Mouse (Mus musculus): ENCODE measurements at regions not wholly inside any gene's neighbourhood (a gene's known extent, or its start where the extent isn't known, plus 50 kb on each side); places are given as distances from the start of the nearest gene placed in this dataset.
A peak's percentile ranks its signal among the peaks of the same experiment; 100 is the strongest.

DNA sequence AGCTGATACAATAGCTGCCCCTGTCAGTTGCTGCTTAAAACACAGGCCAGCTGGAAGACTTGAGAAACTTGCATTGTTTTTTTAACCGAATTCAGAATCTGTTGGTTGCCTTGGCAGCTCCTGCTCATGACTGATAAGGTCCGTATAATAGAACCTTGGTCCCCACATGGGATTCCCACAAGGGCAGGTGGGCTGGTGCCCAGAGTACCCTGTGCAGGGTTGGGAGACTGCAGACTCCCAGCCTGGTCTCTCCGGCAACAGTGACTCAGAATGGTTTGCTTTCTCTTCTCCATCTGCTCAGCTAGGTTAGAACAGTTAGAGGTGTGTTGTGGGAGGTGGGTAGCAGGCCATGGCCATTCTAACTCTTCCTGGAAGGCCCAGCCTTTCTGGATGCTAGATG lies 139.4 kb upstream of the Cxcr4 start:
- DNase-seq (ENCODE audit: low spot score), result no peak

DNA sequence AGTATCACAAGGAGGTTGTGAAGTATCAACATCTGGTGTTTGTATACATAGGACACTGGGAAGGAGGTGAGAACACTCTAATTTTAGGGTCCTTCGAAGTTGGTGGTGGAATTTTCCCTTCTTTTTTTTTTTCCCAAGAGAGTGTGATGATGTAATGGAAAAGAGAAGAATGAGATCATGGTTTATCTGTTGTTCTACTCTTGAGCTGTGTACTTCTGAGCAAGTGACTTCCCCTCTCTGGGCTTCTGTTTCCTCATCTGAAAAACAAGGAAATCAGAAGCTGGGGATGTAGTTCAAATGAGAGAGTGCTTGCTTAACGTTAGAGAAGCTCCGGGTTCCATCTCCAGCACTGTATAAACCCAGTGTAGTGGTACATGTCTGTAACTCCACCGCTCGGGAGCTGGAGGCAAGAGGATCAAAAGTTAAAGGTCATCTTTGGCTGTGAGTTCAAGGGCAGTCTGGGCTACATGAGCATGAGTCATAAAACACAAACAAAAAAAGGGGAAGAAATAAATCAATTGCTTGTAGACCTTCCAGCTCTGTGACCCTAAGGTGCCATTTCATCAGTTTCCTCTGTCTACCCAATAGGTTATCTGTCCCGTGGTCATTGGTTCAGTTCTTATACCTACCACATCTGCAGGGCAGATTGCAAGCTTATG lies 132.5 kb upstream of the Cxcr4 start:
- no peak for DNase-seq (ENCODE audit: low spot score)

DNA sequence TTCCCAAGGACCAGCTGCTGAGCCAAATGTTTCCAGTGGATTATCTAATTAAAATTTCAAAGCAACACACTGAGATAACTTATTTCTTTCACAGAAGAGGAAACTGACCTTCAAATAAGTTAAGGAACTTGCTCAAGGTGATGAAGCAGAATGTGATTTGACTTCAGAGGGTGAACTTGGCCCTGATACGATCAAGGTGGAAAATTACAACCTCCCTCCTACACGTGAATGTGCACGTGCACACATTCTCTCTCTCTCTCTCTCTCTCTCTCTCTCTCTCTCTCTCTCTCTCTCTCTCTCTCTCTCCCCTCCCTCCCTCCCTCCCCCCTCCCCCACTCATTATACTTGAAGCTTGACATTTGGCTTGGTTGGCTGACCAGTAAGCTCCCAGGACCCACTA lies 131.8 kb upstream of the Cxcr4 start:
- no peak for DNase-seq (ENCODE audit: low spot score)

DNA sequence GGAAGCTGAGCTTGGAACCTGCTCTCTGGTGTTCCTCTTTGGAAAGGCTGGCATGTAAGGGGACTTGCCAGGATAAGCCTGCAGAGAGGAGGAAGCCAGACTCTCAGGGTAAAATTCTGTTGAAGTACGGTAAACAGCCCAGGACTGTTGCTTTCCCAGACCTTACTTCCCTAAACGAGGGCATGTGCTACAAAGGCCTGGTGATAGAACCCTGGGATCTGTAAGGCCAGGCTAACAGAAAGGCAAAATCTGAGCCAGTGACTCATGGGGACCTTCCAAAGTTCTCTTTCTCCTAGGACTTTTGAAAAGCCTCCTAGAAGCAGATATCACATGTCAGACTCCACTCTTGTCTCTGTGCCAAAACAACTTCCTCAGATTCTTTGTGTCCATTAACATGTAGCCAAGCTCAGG lies 130.0 kb upstream of the Cxcr4 start:
- DNase-seq (ENCODE audit: low spot score), result no peak

DNA sequence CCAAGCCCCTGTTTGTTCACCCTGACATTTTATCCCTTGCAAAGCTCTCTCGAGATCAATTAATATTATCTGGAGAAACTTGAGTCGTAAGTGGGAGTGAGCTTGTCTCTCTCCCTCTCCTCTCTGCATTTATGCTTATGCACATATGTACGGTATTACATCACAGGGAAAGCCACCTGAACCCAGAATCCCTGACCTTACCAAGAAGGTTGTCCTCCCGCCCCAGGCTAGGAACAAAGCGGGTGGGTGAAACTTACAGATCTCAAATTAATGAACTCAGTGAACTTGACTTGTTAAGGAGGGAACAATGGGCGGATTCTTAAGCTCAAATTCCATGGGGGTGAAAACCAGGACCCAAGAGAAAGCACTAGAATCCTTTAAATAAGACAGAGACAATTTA lies 122.8 kb upstream of the Cxcr4 start:
- DNase-seq (ENCODE audit: low spot score), result no peak

DNA sequence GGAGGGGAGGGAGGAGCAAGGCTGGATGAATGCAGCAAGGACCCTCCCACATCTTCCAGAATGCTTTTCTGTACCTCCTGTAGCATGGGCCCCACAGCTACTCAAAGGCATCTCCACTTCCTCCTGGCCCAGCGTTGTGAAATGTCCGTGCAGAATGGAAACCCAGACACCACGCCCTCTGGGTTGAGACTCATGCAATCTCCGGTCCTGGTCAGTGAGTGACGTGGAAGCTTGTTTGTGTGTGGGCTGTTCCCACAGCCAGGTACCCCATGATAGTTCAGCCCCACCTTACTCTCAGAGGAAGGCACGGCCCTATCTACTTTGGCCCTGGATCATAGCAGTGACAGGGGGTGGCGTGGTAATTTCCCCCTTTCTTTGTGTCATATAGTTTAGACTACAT lies 120.8 kb upstream of the Cxcr4 start:
- no peak for DNase-seq (ENCODE audit: low spot score)

DNA sequence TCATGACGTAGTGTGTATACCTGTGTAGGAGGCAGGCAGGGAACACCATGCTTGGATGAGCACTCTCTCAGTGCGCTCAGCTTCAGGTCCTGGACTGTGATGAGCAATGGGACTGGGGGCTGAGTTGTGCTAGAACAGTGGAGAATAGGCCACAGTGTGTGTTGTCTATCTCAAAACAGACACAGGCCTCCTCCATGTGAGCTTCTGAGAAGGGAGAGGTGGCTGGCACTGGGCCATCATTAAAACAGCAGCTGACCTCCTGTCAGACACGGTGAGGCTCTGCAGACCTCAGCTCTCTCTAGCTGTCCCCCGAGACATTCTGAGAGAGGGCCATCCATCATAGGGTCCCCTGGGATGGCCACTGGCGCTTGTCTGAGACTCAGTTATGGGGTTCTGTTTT lies 119.0 kb upstream of the Cxcr4 start:
- DNase-seq (ENCODE audit: low spot score), result no peak

DNA sequence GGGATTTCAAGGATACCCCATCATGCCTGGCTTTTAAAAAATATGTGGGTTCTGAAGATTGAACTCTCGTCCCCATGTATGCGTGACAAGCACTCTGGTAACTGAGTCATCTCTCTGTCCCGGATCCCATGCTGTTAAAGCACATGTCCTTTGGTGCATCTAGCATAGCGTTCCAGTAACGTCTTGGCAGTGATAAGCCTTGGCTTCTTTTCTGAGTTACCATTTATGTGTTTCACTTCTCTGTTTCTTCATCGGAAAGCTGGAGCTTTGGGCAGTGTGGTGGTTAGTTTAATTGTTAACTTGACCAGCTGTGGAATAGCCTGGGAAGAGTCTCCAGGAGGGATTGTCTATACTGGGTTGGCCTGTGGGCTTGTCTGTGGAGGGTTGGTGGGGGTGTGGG lies 115.7 kb upstream of the Cxcr4 start:
- DNase-seq (ENCODE audit: low spot score), result no peak

DNA sequence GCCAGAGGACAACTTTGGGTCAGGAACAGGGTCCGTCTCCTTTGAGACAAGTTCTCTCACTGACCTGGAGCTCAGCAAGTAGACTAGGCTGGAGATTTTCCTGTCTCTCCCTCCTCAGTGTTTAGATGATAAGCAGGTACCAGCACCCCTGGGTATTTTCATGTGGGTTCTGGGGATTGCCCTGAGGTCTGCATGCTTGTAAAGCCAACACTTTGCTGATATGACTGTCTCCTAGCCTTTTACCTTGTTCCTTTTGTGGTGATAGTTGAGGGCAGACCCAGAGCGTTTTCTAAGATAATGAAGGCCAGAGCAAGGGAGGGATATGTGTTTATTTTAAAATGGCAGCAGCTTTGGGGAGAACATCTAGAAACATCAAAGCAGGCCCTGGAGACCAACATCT lies 114.1 kb upstream of the Cxcr4 start:
- no peak for DNase-seq (ENCODE audit: low spot score)

DNA sequence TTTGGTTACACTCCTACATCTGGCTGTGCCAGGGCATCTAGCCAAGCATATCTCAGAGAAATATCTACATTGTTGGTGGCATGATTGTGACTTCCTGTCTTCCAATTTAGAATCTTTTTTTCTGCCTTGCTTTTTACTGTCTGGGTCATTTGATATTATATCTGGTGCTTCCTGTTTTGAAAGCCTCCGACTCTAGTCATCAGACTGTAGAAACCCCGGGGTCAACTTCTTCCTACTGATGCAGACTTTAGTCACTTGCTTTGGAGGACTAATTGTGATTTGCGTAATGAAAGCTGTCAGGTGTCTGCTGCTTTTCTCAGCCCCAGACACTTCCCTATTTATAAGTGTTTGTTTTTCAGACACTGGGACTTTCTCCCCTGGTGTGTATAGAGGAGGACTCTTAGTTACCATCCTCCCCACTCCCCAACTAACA lies 113.0 kb upstream of the Cxcr4 start:
- no peak for DNase-seq (ENCODE audit: low spot score)

DNA sequence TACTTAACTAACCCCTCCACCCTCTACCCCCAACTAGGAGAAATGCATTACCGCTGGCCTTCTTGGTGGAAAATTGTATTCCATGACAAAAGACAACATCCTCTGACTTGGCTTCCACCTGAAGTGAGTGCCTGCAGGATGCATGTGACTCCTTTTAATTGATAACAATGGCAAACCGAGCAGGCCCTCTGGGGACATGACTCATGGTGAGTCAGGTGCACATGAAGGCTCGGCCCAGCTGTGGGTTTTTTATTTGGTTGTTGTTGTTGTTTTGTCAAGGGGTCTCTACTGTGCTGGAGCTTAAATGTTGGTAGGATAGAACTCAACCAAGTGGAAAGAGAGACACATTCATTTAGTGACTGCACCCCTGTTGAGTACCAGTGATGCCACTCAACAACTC lies 109.2 kb upstream of the Cxcr4 start:
- DNase-seq (ENCODE audit: low spot score), result no peak

DNA sequence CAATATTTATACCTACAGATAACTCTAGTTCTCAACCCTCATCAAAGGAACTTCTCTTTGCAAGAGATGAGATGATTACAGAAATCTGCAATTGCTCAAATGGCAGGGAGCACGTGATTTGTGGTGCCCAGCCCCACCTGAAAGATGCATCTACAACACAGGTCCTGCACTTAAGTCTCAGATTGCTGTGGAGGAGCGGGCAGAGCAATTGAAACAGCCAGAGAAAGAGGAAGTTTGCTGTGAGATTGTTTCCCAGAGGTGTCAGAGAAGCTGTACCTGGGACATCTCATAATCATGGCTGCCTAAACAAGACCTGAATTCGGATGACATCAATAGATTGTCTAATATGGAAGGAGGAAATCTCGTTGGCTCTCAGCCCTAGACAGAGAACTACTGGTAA lies 105.9 kb upstream of the Cxcr4 start:
- no peak for DNase-seq (ENCODE audit: low spot score)

DNA sequence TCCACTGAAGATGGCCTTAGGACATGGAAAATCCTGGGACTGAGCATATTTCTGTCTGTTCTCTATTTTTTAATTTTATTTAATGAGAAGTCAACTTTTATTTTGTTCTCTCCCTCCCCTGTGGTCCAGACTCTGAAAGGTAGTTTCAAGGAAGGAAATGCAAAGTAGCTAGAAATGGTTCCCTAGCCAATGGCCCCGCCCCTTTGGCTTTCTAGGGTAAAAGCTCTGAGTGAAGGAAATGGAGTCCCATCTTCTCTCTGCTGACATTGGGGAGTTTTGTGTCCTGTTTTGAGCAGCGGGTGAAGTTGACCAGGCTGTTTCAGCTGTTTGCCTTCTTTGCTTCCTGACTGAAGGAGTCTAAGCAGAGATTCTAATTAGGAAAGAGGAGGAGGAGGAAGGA lies 103.8 kb upstream of the Cxcr4 start:
- DNase-seq (ENCODE audit: low spot score), result no peak

DNA sequence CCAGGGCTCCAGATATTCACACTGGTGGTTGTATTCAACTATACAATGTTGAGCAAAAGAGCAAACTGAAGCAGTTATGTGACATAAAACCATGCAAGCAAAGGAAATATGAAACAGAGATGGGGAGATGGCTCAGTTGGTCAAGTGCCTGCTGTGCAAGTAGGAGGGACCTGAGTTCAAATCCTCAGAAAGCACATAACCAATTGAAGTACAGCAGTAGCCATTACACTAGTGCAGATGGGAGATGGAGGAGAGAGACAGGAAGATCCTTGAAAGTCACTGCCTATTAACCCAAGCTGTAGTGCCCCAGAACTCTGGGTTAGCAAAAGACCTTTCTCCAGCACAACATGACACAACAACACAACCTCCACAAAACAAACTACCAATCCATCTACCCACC lies 100.7 kb upstream of the Cxcr4 start:
- no peak for DNase-seq (ENCODE audit: low spot score)

DNA sequence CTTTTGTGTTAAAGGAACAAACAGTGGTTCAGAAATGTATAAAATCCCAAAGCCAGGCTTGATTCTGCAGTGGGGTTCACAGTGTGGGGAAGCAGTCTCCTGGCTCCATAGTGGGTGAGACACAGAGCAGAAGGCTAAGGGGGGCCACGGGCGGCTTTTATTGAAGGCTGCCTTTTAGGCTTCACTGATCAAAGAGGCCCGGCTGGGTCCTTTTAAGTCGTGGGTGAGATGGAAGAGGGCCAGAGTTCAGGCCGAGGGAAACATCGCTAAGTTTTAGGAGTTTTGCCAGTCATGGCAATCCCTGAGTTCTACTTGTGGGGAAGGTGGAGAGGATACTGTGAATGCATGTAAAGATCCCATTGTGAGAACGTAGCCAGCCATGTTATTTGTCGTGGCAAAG lies 100.2 kb upstream of the Cxcr4 start:
- no peak for DNase-seq (ENCODE audit: low spot score)

DNA sequence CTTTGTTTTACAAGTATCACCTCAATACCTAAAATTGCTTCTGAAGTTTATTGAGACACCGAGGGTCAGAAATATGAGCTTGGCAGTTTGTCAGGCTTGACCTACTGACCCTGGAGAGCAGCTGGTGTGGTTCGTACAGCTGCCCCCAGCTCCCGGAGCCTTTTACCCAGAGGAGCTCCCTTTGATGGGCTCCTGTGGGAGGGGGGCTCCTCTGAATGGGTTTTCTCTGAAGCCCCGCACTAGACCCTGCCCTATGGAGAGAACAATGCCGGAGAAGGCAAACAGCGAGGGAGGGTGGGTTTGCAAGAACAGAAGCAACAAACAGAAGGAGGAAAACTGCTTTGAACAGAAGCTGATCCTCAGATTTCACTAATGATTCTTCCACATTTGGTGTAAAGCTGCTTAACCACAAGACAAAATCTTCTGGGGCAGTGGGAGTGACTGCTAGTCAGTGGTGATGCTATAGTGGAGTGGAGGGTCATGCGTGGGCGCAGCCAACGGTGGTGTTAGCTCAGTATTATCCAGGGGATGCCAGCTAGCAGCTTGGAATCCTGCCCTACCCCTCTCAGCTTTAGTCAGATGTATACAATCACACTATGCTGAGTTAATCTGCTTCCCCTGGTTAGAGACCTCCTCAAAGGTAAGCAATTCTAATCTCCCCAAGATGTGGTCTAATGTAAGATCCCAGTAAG lies 95.3 kb upstream of the Cxcr4 start:
- DNase-seq (ENCODE audit: low spot score), result no peak

DNA sequence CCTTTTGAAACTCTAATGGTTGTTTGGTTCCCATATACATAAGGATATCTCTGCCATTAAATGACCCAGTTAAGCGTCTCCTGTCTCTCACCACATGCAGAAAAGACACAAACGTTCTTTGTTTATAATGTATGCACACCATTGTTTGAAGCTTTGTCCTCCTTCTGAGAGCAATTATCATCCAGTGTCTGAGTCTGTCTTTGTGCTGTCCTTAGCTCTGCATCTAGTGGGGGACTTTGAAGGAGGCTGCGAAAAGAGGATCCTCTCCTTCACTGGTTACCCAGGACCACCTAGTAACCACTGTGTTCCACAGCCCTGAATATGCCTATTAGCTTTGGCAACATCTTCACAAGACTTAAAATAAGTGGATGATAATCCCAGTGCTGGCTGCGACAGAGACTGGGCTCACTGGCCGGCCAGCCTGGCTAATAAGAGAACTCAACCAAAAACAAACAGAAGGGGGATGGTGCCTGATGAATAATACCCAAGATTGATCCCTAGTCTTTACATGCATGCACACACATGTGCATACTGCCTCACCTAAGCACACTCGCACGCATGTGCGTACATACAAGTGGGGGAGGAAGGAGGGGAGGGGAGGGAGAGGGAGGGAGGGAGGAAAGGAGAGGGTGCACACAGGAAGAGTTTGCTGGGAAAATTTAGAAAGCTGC lies 93.5 kb upstream of the Cxcr4 start:
- DNase-seq (ENCODE audit: low spot score), result no peak

DNA sequence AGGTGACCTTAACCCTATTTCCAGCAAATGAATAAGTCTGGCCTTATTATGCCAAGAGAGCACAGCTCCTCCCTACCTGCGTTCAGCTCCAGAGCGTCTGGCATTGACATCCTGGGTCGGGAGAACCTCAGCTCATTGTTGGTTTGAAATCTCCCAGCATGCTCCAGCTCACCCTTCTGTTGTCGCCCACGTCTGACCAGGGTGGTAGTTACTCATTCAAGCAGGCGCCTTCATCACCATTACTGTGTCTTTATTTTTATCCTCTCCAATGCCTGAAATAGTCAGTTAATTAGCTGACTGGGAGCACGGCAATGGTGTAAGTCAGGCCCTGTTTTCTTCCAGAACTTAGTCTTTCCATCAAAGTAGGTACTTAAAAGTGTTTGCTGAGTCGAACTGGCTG lies 90.8 kb upstream of the Cxcr4 start:
- no peak for DNase-seq (ENCODE audit: low spot score)

DNA sequence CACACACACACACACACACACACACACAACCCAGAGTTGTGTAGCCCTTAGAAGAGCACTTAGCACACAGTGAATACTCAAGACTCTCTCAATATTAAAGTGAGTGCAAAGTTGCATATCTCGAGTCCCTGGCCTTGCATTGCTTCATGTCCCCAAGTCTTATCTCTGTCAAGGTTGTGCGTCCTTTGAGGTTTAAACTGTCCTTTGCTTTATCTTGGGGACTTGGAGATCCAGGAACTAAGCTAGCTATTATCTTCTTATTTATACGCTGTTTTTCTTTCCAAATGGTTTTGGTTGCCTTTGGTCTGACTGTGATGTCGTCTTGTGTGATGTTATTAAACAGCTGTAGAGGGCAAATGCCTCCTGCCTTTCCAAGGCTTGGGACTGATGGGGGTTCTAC lies 89.2 kb upstream of the Cxcr4 start:
- DNase-seq (ENCODE audit: low spot score), result peak; percentile 12

DNA sequence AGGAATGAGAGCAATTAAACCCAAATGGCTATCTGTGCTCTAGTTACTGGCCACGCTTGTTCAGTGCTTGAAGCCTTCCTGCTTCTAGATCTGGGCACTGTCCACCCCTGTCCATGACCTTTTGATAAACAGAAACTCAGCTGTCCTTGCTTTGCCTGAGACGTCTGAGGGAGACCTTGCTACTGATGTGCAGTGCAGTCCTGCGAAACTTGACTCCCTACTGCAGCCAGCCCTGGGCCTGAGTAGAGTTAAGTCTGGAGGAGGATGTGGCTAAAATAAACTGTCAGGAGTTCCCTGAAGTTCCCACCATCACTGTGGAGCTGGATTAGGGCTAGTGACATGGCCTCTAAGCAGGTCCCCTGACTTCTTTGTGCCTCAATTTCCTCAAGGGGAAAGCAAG lies 88.4 kb upstream of the Cxcr4 start:
- peak; percentile 18 for DNase-seq (ENCODE audit: low spot score)

DNA sequence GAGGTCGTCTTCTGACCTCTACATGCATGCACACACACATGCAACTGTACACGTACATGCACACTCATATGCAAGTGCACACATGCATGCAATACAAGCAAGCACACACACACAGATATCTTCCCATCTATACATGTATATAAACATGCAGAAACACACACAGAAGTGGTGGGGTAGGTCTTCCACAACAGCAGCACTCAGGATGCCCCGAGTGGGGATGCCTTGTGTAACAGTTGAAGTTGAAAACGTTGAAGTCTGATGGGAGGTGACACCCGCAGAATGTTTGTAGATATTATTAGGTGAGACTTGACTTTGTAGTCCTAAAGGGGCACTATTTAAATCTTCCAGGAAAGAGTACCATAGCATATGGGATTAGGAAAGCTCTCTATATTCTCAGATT lies 87.9 kb upstream of the Cxcr4 start:
- DNase-seq (ENCODE audit: low spot score), result no peak

DNA sequence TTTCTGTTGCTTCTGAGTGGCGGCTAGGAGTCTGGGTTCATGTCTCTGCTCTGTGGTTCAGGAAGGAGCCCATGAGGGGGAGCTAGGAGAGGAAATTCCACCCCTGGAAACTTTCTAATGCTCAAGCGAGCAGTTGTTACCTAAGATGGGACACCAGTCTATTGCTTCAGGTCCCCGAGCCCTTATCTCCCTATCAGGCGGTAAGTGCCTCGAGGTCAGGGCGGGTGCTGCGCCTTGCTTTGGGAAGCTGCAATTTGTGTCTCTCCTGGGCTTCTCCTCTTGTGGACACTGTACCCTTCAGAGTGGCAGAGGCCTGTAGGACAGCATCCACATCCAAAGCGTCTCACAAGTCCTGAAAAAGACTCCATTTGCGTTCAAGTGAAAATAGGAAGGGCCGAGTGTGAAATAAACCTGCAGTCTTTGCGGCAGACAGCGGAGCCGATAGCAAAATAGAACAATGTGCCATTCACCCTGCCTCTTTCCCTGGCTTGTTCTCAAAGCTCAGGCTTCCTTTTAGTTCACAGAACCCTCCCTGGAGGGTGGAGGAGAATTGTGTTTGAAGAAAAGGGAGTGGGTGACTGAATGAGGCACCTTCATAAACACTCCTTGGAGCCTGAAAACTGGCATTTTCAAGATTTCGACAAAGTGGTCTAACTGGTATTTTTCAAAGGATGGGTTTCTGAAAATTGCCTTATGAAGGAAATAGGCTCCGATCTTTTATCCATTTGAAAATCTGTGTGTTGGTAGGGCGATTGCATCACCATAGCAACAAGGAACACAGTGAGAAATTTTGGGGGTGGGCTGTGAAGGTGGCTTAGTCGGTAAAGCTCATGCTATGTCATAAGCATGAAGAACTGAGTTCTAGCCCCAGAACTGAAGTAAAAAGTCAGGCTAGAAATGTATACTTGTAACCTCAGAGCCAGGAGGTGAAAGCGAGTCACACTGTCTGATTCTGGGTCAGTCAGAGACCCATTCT lies 87.2 kb upstream of the Cxcr4 start:
- DNase-seq (ENCODE audit: low spot score), result no peak

Measured in testis, postnatal 14 days (tissue).